Mouse (Mus musculus) ES-Bruce4 (cell line): ENCODE results near the gene Oas1f.

Source experiments
- CTCF ChIP-seq: IDR thresholded peaks from one replicate; pipeline ENCODE4 v1.8.1; 2011; ENCODE audit warnings: low read depth, low read length
- EP300 ChIP-seq: IDR thresholded peaks from 2 replicates; pipeline ENCODE4 v1.6.1; 2011; ENCODE audit warnings: low read depth, low read length; ENCODE audit not compliant: insufficient read depth
- POLR2A ChIP-seq: IDR thresholded peaks from one replicate; pipeline ENCODE4 v1.8.1; 2011; ENCODE audit warnings: low read length; ENCODE audit not compliant: insufficient read depth

GRCm38 (mm10) chr5:120844713-120845112 lies 2.5 kb upstream of the Oas1f start:
- TF ChIP-seq EP300 (no peak), CTCF (no peak), POLR2A (no peak)
